Mouse (Mus musculus) right cerebral cortex, postnatal 4 days (tissue): ENCODE measurements around the gene Sema6c.
"Not testable (repeated sequence)": the region's sequence is repeated elsewhere in the genome, so short reads cannot be mapped to it uniquely, and the experiment has no call there.

Experiments used
- DNase-seq: peaks from one replicate; pipeline ENCODE4 v3.0.0-alpha.2; 2022

The Sema6c gene

GRCm38 (mm10) chr3:95194721-95195135, 34.5 kb downstream of the Sema6c start:
- no peak for DNase-seq

GRCm38 (mm10) chr3:95195772-95196171, 35.5 kb downstream of the Sema6c start:
- DNase-seq, result no peak

- DNase-seq, result no peak
Observed at GRCm38 (mm10) chr3:95199101-95199500, 38.8 kb downstream of the Sema6c start.

GRCm38 (mm10) chr3:95200132-95200531, 39.9 kb downstream of the Sema6c start:
- no peak for DNase-seq

- no peak for DNase-seq
Observed at GRCm38 (mm10) chr3:95200562-95200961, 40.3 kb downstream of the Sema6c start.

DNA sequence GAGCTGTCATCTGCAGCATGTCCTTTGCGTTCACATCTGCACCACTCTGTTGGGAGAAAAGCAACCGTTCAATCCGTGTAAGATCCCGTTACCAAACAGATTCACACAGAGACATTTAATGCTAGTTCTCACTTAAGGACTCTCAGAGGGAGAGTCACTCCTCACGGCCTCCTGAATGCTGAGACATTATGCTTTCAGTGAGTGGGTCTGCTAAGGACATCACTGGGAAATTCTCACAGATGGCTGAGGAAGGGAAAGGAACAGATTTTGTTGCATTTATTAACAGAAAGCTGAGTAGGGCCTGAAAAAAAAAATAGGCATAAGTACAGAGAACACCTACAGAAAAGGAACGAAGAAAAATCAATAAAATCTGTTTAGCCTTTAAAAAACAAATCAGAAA, 43.6 kb downstream of the Sema6c start:
- no peak for DNase-seq

- DNase-seq, result no peak
Observed at GRCm38 (mm10) chr3:95208286-95208685, 48.0 kb downstream of the Sema6c start.

GRCm38 (mm10) chr3:95210585-95210984, 50.3 kb downstream of the Sema6c start:
- no peak for DNase-seq

- not testable (repeated sequence) for DNase-seq
Observed at GRCm38 (mm10) chr3:95212889-95213608, 52.8 kb downstream of the Sema6c start.

GRCm38 (mm10) chr3:95213609-95213975, 53.3 kb downstream of the Sema6c start:
- DNase-seq, result no peak

DNA sequence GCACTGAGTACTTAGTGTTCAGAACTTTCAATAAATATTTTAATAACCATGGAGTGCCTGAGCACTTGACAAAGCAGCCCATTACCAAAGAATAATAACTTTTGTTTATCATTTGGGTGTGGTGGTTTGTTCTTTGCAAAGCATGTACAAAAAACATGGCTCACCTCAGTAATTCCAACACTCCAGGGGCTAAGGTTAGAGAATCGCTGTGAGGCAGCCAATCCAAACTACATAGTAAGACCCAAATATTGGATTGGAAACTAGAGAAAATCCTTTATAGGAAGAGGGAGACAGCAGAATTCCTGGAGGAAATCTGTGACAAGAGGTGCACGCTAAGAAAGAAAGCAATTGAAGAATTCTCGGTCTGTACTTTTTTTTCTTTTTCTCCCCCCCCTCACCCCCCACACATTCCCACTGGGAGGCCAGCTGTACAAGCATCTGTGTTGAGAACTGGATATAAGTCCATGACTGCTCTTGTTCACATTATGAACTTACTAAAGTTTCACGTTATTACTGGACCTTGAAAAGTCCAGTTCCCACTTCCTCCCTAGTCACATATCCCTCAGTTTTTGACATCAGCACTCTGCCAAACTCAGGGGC, 56.5 kb downstream of the Sema6c start:
- DNase-seq, result no peak

DNA sequence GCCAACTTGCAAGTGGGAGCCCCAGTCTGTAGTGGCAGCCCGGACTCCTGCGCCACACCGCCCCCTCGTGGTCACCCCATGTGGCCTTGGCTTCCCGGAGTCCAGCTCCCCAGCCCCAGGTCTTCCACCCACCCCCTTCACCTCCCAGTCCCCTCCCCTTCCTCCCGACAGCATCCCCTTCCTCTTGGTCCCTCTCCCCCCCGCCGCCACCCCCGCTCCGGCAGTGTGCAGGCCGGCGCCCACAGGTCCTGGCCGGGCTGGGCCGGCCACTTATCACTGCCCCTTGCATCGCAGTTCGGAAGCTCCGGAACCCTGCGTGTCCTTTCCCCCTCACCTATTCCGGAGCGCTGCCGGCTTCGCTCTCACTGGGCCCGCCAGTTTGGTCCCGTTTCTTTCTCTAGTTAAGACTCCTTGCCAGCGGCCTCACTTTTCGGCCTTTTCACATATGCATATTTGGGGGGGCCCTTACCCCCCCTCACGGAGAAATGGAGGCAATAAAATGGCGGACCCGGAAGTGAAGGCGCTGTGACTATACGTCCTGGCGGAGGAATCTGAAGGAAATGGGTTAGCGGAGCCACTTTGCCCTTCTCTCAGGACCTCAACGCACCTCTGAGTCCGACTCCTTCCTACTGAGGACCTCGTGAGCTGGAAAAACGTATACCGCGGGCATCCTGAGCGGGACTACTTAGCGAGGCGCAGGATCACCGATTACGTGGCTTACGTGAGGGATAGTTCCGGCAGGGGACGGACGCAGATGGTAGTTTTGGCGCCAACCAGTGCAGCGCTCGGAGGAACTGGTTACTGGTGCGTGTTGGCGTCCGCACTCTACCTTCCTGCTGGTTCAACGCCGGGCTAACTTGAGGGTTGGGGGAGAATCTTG, 57.2 kb downstream of the Sema6c start, which contains the start of gene Gabpb2:
Gene Gabpb2 (minus strand): TSS at position 662 of the 880 bp plus-strand sequence.
- DNase-seq, result peak; percentile 93

DNA sequence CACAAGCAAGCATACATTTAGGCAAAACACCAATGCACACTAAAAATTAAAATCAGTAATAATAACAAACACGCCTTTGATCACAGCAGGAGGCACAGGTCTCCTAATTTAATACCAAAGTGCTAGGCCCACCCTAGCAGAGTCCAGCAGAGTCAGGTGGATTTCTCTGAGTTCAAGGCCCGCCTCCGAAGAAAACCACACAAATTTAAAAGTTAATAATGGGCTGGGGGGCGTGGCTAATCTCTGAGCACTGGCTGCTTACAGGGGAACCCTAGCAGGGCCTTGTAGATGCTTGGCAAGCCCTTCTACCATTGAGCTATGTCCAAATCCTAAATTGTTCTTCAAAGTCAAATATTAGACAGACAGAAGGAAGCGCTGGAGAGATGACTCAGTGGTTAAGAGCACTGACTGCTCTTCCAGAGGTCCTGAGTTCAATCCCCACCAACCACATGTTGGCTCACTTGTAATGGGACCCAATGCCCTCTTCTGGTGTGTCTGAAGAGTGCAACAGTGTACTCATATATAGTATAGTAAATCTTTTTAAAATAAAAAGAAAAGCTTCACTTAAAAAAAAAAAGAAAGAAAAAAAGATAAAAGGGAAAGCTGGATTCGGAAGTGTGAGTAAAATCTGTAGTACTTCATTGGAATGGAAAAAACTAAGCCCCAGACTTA, 58.3 kb downstream of the Sema6c start:
- DNase-seq, result no peak

DNA sequence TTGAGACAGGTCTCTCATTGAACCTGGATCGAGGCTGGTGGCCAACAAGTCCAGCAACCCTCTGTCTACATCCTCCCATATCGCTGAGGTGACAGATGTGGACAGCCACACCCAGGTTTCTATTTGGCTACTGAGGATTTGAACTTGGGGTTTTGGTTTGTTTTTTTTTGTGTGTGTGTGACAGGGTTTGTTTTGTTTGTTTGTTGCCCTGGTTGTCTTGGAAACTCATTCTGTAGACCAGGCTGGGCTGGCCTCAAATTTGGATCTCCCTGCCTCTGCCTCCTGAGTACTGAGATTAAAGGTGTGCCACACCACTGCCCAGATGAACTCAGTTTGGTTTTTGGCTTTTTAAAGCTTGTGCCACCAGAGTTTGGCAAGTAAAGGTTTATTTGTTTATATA, 62.8 kb downstream of the Sema6c start:
- DNase-seq, result no peak
